Mouse (Mus musculus) bone marrow macrophage, adult 2 months (primary cell): ENCODE data around the gene Rplp2.

ENCODE experiments used
- CTCF ChIP-seq: IDR thresholded peaks from 2 replicates; pipeline ENCODE4 v1.5.1; 2012; ENCODE audit warnings: low read depth, mild to moderate bottlenecking, low read length, moderate library complexity
- POLR2A ChIP-seq: IDR thresholded peaks from 2 replicates; pipeline ENCODE4 v1.6.1; 2012; ENCODE audit warnings: mild to moderate bottlenecking, low read depth, low read length, borderline replicate concordance

GRCm38 (mm10) chr7:141463824-141464602, 16.8 kb downstream of the Rplp2 start:
- TF ChIP-seq CTCF: no peak
- no peak for TF ChIP-seq POLR2A
